Mouse (Mus musculus) liver, embryonic 14.5 days (tissue): ENCODE measurements around the gene Sppl2b. TPM values are rescaled to one million over a fixed set of nuclear protein-coding genes. Genes with fewer than 3 reads are reported as not detected.
"Not testable (repeated sequence)": the region's sequence is repeated elsewhere in the genome, so short reads cannot be mapped to it uniquely, and the experiment has no call there.

Source experiments
- ATAC-seq: fragments of 200-750 bp; cut with Nextera tagmentation; 2 replicates; pipeline ENCODE4 v1.8.0; 2017; ENCODE audit warnings: moderate number of reproducible peaks, mild to moderate bottlenecking, moderate library complexity; ENCODE audit not compliant: insufficient read depth
- DNase-seq, 3 experiments: peaks; one replicate each; pipeline ENCODE4 v3.0.0-alpha.2; 2012 to 2013; ENCODE audit warnings: low read depth in 3 of 3, low spot score in 3 of 3
- H3K27ac ChIP-seq: fragments of 300-500 bp; sonication (generic); 2 replicates; pipeline ENCODE4 v1.5.1; 2014; ENCODE audit warnings: moderate library complexity, mild to moderate bottlenecking, control low read depth, inconsistent platforms
- H3K27me3 ChIP-seq: fragments of 300-500 bp; sonication (generic); 2 replicates; pipeline ENCODE4 v1.6.1; 2014; ENCODE audit warnings: mild to moderate bottlenecking, low read length, moderate library complexity; ENCODE audit not compliant: control insufficient read depth, insufficient read depth
- H3K36me3 ChIP-seq: fragments of 300-500 bp; sonication (generic); replicated peaks from 2 replicates; pipeline ENCODE4 v1.6.1; 2014; ENCODE audit warnings: low read depth; ENCODE audit not compliant: control insufficient read depth, insufficient read depth
- H3K4me1 ChIP-seq, 2 experiments: fragments of 200-500 bp in 1 of 2; fragments of 300-500 bp in 1 of 2; sonication (generic) in 1 of 2; replicated peaks; 2 replicates each; pipeline ENCODE4 v1.6.1; 2012 to 2014; ENCODE audit warnings: antibody characterized with exemption in 1 of 2, inconsistent platforms in 1 of 2, low read length in 1 of 2; ENCODE audit not compliant: control insufficient read depth in 2 of 2, insufficient read depth in 2 of 2
- H3K4me2 ChIP-seq: fragments of 300-500 bp; sonication (generic); 2 replicates; pipeline ENCODE4 v1.6.1; 2014; ENCODE audit warnings: low read depth, mild to moderate bottlenecking, control low read depth, moderate library complexity
- H3K4me3 ChIP-seq, 2 experiments: fragments of 200-500 bp in 1 of 2; fragments of 300-500 bp in 1 of 2; sonication (generic) in 1 of 2; 2 replicates each; pipeline ENCODE4 v1.5.1; 2012 to 2014; ENCODE audit warnings: low read depth in 2 of 2, low read length in 2 of 2, mild to moderate bottlenecking in 2 of 2, control low read depth in 1 of 2, inconsistent platforms in 1 of 2, moderate library complexity in 1 of 2; ENCODE audit not compliant: insufficient read depth in 1 of 2
- H3K9ac ChIP-seq: fragments of 300-500 bp; sonication (generic); replicated peaks from 2 replicates; pipeline ENCODE4 v1.6.1; 2014; ENCODE audit warnings: mild to moderate bottlenecking, control low read depth, moderate library complexity
- H3K9me3 ChIP-seq: fragments of 300-500 bp; sonication (generic); 2 replicates; pipeline ENCODE4 v1.6.1; 2016; ENCODE audit warnings: low read length, mixed read lengths; ENCODE audit not compliant: control insufficient read depth
- CTCF ChIP-seq: IDR thresholded peaks from 2 replicates; pipeline ENCODE4 v1.5.1; 2016; ENCODE audit warnings: antibody characterized with exemption, low read depth, control low read depth
- EP300 ChIP-seq: IDR thresholded peaks from 2 replicates; pipeline ENCODE4 v1.6.1; 2016; ENCODE audit warnings: antibody characterized with exemption, low read depth
- WGBS: fragments of 180-500 bp; shearing (Covaris S2); extraction: QIAGEN DNeasy Blood & Tissue Kit; methylation state at CpG from one replicate; pipeline ENCODE4 v1.1.7; 2014; ENCODE audit not compliant: insufficient replicate concordance; 5-methylcytosine and 5-hydroxymethylcytosine counted together
- polyA plus RNA-seq, 2 experiments: library from polyadenylated mRNA; depleted of rRNA in 1 of 2; stranded (reverse) in 1 of 2; unstranded in 1 of 2; fragments of >200 nt; fragmentation: Nextera tagmentation in 1 of 2; extraction: Ambion mirVana in 1 of 2; gene quantifications; 2 replicates each; pipeline versions ENCODE4 v1.2.1 to v1.2.3; 2012 to 2014

Gene Sppl2b
- polyA plus RNA-seq, 2 experiments: 34.7 to 76.1 TPM

GRCm38 (mm10) chr10:80812391-80813041, 42.6 kb upstream of the Sppl2b start:
- Histone ChIP-seq H3K36me3 (no peaks in the 10 kb centered on the region), H3K9ac (no peak overlapping the region), H3K9me3 (no peaks in the 10 kb centered on the region), H3K27ac (no peak overlapping the region), H3K4me2 (no peak overlapping the region), H3K4me3 (no peak overlapping the region), H3K4me1 (peaks cover 0 to 5% of the 10 kb centered on the region in 2 experiments; a peak in 2 of 4 replicates), H3K27me3 (peaks cover 38% of the 10 kb centered on the region)
- TF ChIP-seq EP300: no peak
- DNase-seq (no peak), ATAC-seq (no peak)
- 40% methylated on average over 5 of the region's 5 CpGs for WGBS

- Histone ChIP-seq H3K4me2 (no peak within 1 kb of the TSS), H3K9ac (no peak within 1 kb of the TSS), H3K9me3 (no peaks in the 10 kb centered on the region), H3K36me3 (no peaks in the 10 kb centered on the region), H3K4me1 (peaks cover 3% of the 10 kb centered on the region in 2 experiments), H3K27ac (no peak within 1 kb of the TSS), H3K27me3 (peaks cover 30% of the 10 kb centered on the region), H3K4me3 (no peak within 1 kb of the TSS)
- 61% methylated on average over 4 of the region's 4 CpGs for WGBS
- no peak for ATAC-seq
- no peak for DNase-seq
- TF ChIP-seq CTCF (no peak), EP300 (no peak)
Observed at GRCm38 (mm10) chr10:80813366-80813765, 41.7 kb upstream of the Sppl2b start, which contains the start of gene Jsrp1. Gene Jsrp1 (minus strand): TSS chr10:80813498.

- H3K4me3 ChIP-seq: no peak overlapping the region
- no peak overlapping the region for H3K9ac ChIP-seq
- peaks cover 14 to 17% of the 10 kb centered on the region in 2 experiments for H3K4me1 ChIP-seq
- peaks cover 15% of the 10 kb centered on the region for H3K27me3 ChIP-seq
- ATAC-seq: no peak
- no peaks in the 10 kb centered on the region for H3K36me3 ChIP-seq
- TF ChIP-seq CTCF (no peak), EP300 (no peak)
- no peaks in the 10 kb centered on the region for H3K9me3 ChIP-seq
- no peak for DNase-seq
- no peak overlapping the region for H3K27ac ChIP-seq
- 49% methylated on average over 7 of the region's 7 CpGs for WGBS
- no peak overlapping the region for H3K4me2 ChIP-seq
Observed at GRCm38 (mm10) chr10:80814800-80815199, 40.3 kb upstream of the Sppl2b start.

- DNase-seq, H3K36me3 ChIP-seq, ATAC-seq, H3K4me2 ChIP-seq, H3K9ac ChIP-seq, H3K9me3 ChIP-seq, H3K27ac ChIP-seq, H3K4me3 ChIP-seq, H3K27me3 ChIP-seq: not testable (repeated sequence)
- WGBS: 54% methylated on average over 3 of the region's 3 CpGs
- peaks cover 17 to 19% of the 10 kb centered on the region in 2 experiments for H3K4me1 ChIP-seq
Observed at GRCm38 (mm10) chr10:80816303-80816702, 38.8 kb upstream of the Sppl2b start.

GRCm38 (mm10) chr10:80817164-80817563, 37.9 kb upstream of the Sppl2b start:
- 67% methylated on average over 2 of the region's 2 CpGs for WGBS
- TF ChIP-seq EP300 (no peak), CTCF (no peak)

More at GRCm38 (mm10) chr10:80817164-80817563, 37.9 kb upstream of the Sppl2b start:
- Histone ChIP-seq H3K9ac (no peak overlapping the region), H3K4me3 (no peak overlapping the region), H3K9me3 (no peaks in the 10 kb centered on the region), H3K27ac (no peak overlapping the region), H3K27me3 (peaks cover 2% of the 10 kb centered on the region; the same call in 1 of the 2 replicates), H3K4me1 (peaks cover 18 to 21% of the 10 kb centered on the region in 2 experiments), H3K36me3 (no peaks in the 10 kb centered on the region), H3K4me2 (no peak overlapping the region)
- no peak for DNase-seq
- ATAC-seq: no peak
